Mouse (Mus musculus) heart, adult 2 months (tissue): ENCODE results near the gene Fgf18. TPM values are rescaled to one million over a fixed set of nuclear protein-coding genes. Genes with fewer than 3 reads are reported as not detected.

Experiments used
- DNase-seq, 2 experiments: peaks; one replicate each; pipeline ENCODE4 v3.0.0; 2021
- H3K27ac ChIP-seq: fragments of 200-600 bp; 2 replicates; pipeline ENCODE4 v1.8.1; 2022
- H3K27me3 ChIP-seq: fragments of 200-500 bp; 2 replicates; pipeline ENCODE4 v1.6.1; 2012; ENCODE audit warnings: mild to moderate bottlenecking, low read length, inconsistent platforms, mixed read lengths; ENCODE audit not compliant: control insufficient read depth, insufficient read depth
- H3K36me3 ChIP-seq: fragments of 200-500 bp; 2 replicates; pipeline ENCODE4 v1.6.1; 2012; ENCODE audit warnings: low read length, inconsistent platforms; ENCODE audit not compliant: control insufficient read depth, insufficient read depth
- H3K4me1 ChIP-seq: fragments of 200-500 bp; 2 replicates; pipeline ENCODE4 v1.6.1; 2011; ENCODE audit warnings: low read length; ENCODE audit not compliant: control insufficient read depth, insufficient read depth
- H3K4me3 ChIP-seq: fragments of 200-600 bp; 2 replicates; pipeline ENCODE4 v1.8.1; 2022
- H3K79me2 ChIP-seq: fragments of 200-500 bp; replicated peaks from 2 replicates; pipeline ENCODE4 v1.6.1; 2012; ENCODE audit warnings: mild to moderate bottlenecking, inconsistent platforms, low read length, moderate library complexity, mixed read lengths; ENCODE audit not compliant: control insufficient read depth, insufficient read depth
- H3K9ac ChIP-seq: fragments of 200-500 bp; 2 replicates; pipeline ENCODE4 v1.6.1; 2012; ENCODE audit warnings: low read depth, mild to moderate bottlenecking, control low read depth, inconsistent platforms, low read length, mixed read lengths
- CTCF ChIP-seq: fragments of 200-600 bp; IDR thresholded peaks from 2 replicates; pipeline ENCODE4 v1.8.1; 2022; ENCODE audit warnings: antibody characterized with exemption, mild to moderate bottlenecking, moderate library complexity
- EP300 ChIP-seq: fragments of 200-500 bp; IDR thresholded peaks from 2 replicates; pipeline ENCODE4 v1.6.1; 2011; ENCODE audit warnings: low read depth, low read length, control low read depth; ENCODE audit not compliant: insufficient read depth
- POLR2A ChIP-seq: fragments of 200-500 bp; IDR thresholded peaks from 2 replicates; pipeline ENCODE4 v1.6.1; 2011; ENCODE audit warnings: mild to moderate bottlenecking, low read depth, low read length, control low read depth; ENCODE audit not compliant: insufficient read depth
- WGBS: fragments of 180-500 bp; shearing (Covaris S2); methylation state at CpG from one replicate; pipeline ENCODE4 v1.1.7; 2018; 5-methylcytosine and 5-hydroxymethylcytosine counted together
- intact Hi-C: fragments of 180-260 bp; cut with DNase I; formaldehyde crosslinking; loops from one replicate; pipeline ENCODE4 v1.15.1; 2025
- long read RNA-seq: library from polyadenylated mRNA; stranded (forward); transcript quantifications from one replicate; pipeline ENCODE4 v2.0.0, GENCODE M21; 2021
- polyA plus RNA-seq: library from polyadenylated mRNA; depleted of rRNA; stranded (reverse); fragments of >200 nt; gene quantifications from 2 replicates; pipeline ENCODE4 v1.2.3, GENCODE M21; 2012; rRNA removed
- total RNA-seq, 2 experiments: library from RNA; stranded (reverse); gene quantifications; 2 replicates each; pipeline ENCODE4 v1.2.3; 2021

Fgf18 gene
- total RNA-seq (1 to 10 TPM; 3.3 to 4.1 TPM), polyA plus RNA-seq (3.0 and 3.7 TPM in 2 replicates)
- long read RNA-seq, transcript Fgf18-201 (5 exons, 1,086 nt) = major isoform, 5 of 8 reads
- long read RNA-seq, partial matches to known transcripts = 0 of 8 reads
- long read RNA-seq, other reads (novel, unspliced or antisense) = 3 of 8 reads

GRCm38 (mm10) chr11:33147171-33147571, at the start of gene Fgf18:
Gene Fgf18 (minus strand): TSS chr11:33147400.
- H3K27ac ChIP-seq = peak within 1 kb of the TSS; percentile 47
- TF ChIP-seq POLR2A = no peak
- TF ChIP-seq CTCF = 0 out of 2 replicates have a peak, but pooled peaks have one; percentile 6
- no peak for TF ChIP-seq EP300
- peak within 1 kb of the TSS; percentile 69 for H3K9ac ChIP-seq
- WGBS = under 1% methylated on average over 52 of the region's 53 CpGs
- intact Hi-C loops = loop anchor here (5.0 to 10.0 kb wide), 2 partner anchors 520 to 692 kb away; partner anchors contain the start of gene Ubtd2
- no peaks in the 10 kb centered on the region for H3K79me2 ChIP-seq
- peak; percentile 44 to 64 for DNase-seq
- no peaks in the 10 kb centered on the region for H3K36me3 ChIP-seq
- H3K4me3 ChIP-seq = peak within 1 kb of the TSS; percentile 50
- 0 out of 2 replicates have a peak, but pooled peaks cover 1% of the 10 kb centered on the region for H3K27me3 ChIP-seq
- H3K4me1 ChIP-seq = no peaks in the 10 kb centered on the region; the same call in 1 of the 2 replicates

- DNase-seq = no peak
- Histone ChIP-seq H3K27me3 (peaks cover 42% of the 10 kb centered on the region), H3K9ac (no peak overlapping the region), H3K79me2 (no peaks in the 10 kb centered on the region), H3K4me1 (no peaks in the 10 kb centered on the region), H3K36me3 (no peaks in the 10 kb centered on the region), H3K27ac (no peak overlapping the region), H3K4me3 (no peak overlapping the region)
- intact Hi-C loops = no loop called here
- WGBS = 17% methylated on average over 24 of the region's 24 CpGs
- TF ChIP-seq POLR2A (no peak), EP300 (no peak), CTCF (no peak)
Measured at GRCm38 (mm10) chr11:33196447-33197132, 49.4 kb upstream of the Fgf18 start.

GRCm38 (mm10) chr11:33195531-33196446, 48.6 kb upstream of the Fgf18 start:
- H3K9ac ChIP-seq = no peak overlapping the region
- H3K36me3 ChIP-seq = no peaks in the 10 kb centered on the region
- WGBS = 9% methylated on average over 25 of the region's 25 CpGs
- TF ChIP-seq EP300 (no peak), POLR2A (no peak)
- no peak overlapping the region for H3K4me3 ChIP-seq
- DNase-seq = no peak
- H3K27me3 ChIP-seq = peaks cover 35% of the 10 kb centered on the region
- no peak overlapping the region for H3K27ac ChIP-seq
- no peaks in the 10 kb centered on the region for H3K4me1 ChIP-seq
- no peaks in the 10 kb centered on the region for H3K79me2 ChIP-seq
- intact Hi-C loops = no loop called here

DNA sequence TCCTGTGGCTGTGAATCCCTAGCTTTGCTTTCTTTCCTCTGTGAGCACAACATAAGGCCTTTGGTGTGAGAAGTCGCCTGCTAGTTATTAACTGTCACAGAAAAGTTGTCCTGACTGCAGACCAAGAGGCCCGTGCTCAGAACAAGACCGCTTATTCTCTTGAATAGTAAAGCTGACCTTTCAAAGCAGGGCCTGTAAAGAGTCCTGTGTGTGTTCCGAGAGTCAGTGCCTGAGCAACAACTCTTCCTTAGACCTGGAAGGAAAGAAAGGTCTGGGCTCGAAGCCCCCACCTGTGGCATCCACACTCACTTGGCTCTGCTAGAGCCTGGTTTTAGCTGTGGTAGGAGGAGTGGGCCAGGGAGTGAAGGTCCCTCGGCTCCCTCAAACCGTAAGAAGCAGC, 47.9 kb upstream of the Fgf18 start:
- Histone ChIP-seq H3K27ac (no peak overlapping the region), H3K9ac (no peak overlapping the region), H3K27me3 (peaks cover 30% of the 10 kb centered on the region), H3K79me2 (no peaks in the 10 kb centered on the region), H3K36me3 (no peaks in the 10 kb centered on the region), H3K4me3 (no peak overlapping the region), H3K4me1 (no peaks in the 10 kb centered on the region)
- intact Hi-C loops = no loop called here
- DNase-seq = no peak
- WGBS = 46% methylated on average over 7 of the region's 7 CpGs
- TF ChIP-seq POLR2A = no peak
- no peak for TF ChIP-seq CTCF
- TF ChIP-seq EP300 = no peak

- Histone ChIP-seq H3K36me3 (no peaks in the 10 kb centered on the region), H3K4me3 (no peak overlapping the region), H3K4me1 (no peaks in the 10 kb centered on the region), H3K9ac (no peak overlapping the region), H3K27me3 (peaks cover 25% of the 10 kb centered on the region), H3K27ac (no peak overlapping the region), H3K79me2 (no peaks in the 10 kb centered on the region)
- TF ChIP-seq POLR2A = no peak
- intact Hi-C loops = no loop called here
- no peak for DNase-seq
- 5% methylated on average over 12 of the region's 12 CpGs for WGBS
Measured at GRCm38 (mm10) chr11:33193695-33194094, 46.5 kb upstream of the Fgf18 start.

GRCm38 (mm10) chr11:33181804-33182203, 34.6 kb upstream of the Fgf18 start:
- intact Hi-C loops = no loop called here
- H3K27me3 ChIP-seq = peaks cover 3% of the 10 kb centered on the region; the same call in 1 of the 2 replicates

More at GRCm38 (mm10) chr11:33181804-33182203, 34.6 kb upstream of the Fgf18 start:
- TF ChIP-seq CTCF = no peak
- no peak for TF ChIP-seq POLR2A
- TF ChIP-seq EP300 = no peak
- H3K36me3 ChIP-seq = no peaks in the 10 kb centered on the region
- H3K4me3 ChIP-seq = no peak overlapping the region
- no peaks in the 10 kb centered on the region for H3K79me2 ChIP-seq
- no peak overlapping the region for H3K27ac ChIP-seq
- no peaks in the 10 kb centered on the region for H3K4me1 ChIP-seq
- DNase-seq = no peak
- WGBS = 94% methylated on average over 3 of the region's 3 CpGs
- H3K9ac ChIP-seq = no peak overlapping the region
